Comparison of ENCODE assay signal across 16 mouse cellular contexts in the genomic region with DNA sequence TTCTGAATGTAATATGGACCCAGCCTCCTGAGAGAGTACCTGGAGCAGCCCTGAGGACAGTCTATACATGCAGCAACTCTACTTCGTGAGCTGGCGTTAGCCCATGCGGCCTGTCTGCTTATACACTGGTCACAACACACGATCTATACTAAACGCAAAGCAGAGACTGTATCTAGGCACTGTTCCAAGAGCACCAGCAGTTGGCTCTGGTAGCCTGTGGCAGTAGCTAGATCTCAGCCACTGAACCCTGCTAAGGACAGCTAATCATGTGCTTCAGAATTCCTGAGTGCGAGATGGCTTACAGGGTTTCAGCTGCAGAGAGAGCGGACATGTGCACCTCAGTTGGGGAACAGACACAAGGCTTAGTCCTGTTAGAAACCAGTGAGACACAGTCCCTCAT.
A peak's percentile ranks its signal among the peaks of the same experiment; 100 is the strongest.
DNase-seq lines count a peak whose midpoint lies in the region; ATAC-seq and TF ChIP-seq lines count a peak whose summit lies in the region.
"Had no signal": no experiment of that assay in that cellular context is flagged by ENCODE, and none has a peak within 500 bp of the region (broad histone marks: within the 10 kb centered on the region; RNA-seq: fewer than 3 reads in every experiment).

No protein-coding gene starts in this region.

- H3K4me1 ChIP-seq in lung, embryonic 15.5 days, result peaks cover 6% of the 10 kb centered on the region; the same call in 1 of the 2 replicates
- H3K4me1 ChIP-seq in heart, postnatal 0 days (ENCODE audit: control insufficient read depth, insufficient read depth), result peaks cover 15% of the 10 kb centered on the region
- H3K4me1 ChIP-seq: limb, embryonic 15.5 days; midbrain, embryonic 15.5 days had no signal

- no peak overlapping the region for H3K9ac ChIP-seq in lung, embryonic 15.5 days
- H3K9ac ChIP-seq in heart, postnatal 0 days (replicated peaks; ENCODE audit: low read depth, low read length), result no peak overlapping the region
- H3K9ac ChIP-seq: limb, embryonic 15.5 days; midbrain, embryonic 15.5 days; neural tube, embryonic 13.5 days had no signal

- 0 out of 2 replicates have a peak, but pooled peaks have one; percentile 34 for TF ChIP-seq EP300 in heart, postnatal 0 days (IDR thresholded peaks at IDR 0.05; ENCODE audit: low read depth)

- peak; percentile 41; the same call in 1 of the 2 replicates for ATAC-seq in lung, embryonic 15.5 days (ENCODE audit: borderline replicate concordance, extremely low read depth, low FRiP score, low TSS enrichment)
- ATAC-seq in heart, postnatal 0 days (ENCODE audit: insufficient read depth, low read depth), result peak; percentile 87
- ATAC-seq: forebrain, embryonic 16.5 days; midbrain, embryonic 15.5 days had no signal

- no peaks in the 10 kb centered on the region for H3K27me3 ChIP-seq in lung, embryonic 15.5 days
- no peaks in the 10 kb centered on the region for H3K27me3 ChIP-seq in heart, postnatal 0 days (ENCODE audit: control insufficient read depth, insufficient read depth, low read length)
- H3K27me3 ChIP-seq: limb, embryonic 15.5 days; midbrain, embryonic 15.5 days; neural tube, embryonic 13.5 days had no signal

- no peak overlapping the region for H3K4me2 ChIP-seq in lung, embryonic 15.5 days
- H3K4me2 ChIP-seq in heart, postnatal 0 days (ENCODE audit: low read depth, low read length), result no peak overlapping the region
- H3K4me2 ChIP-seq: limb, embryonic 15.5 days; midbrain, embryonic 15.5 days; neural tube, embryonic 13.5 days had no signal

- peak overlapping the region; percentile 32; the same call in 1 of the 2 replicates for H3K27ac ChIP-seq in gastrocnemius, adult 2 months
- H3K27ac ChIP-seq in lung, embryonic 15.5 days, result no peak overlapping the region
- H3K27ac ChIP-seq in heart, postnatal 0 days (ENCODE audit: low read depth), result peak overlapping the region; percentile 79
- H3K27ac ChIP-seq: limb, embryonic 15.5 days; midbrain, embryonic 15.5 days; neural tube, embryonic 13.5 days had no signal

- no peaks in the 10 kb centered on the region for H3K9me3 ChIP-seq in lung, embryonic 15.5 days
- H3K9me3 ChIP-seq in heart, postnatal 0 days (replicated peaks; ENCODE audit: control insufficient read depth, low read length), result no peaks in the 10 kb centered on the region
- H3K9me3 ChIP-seq: limb, embryonic 15.5 days; midbrain, embryonic 15.5 days; neural tube, embryonic 13.5 days had no signal

- no peak for TF ChIP-seq CTCF in gastrocnemius, adult 2 months (IDR thresholded peaks at IDR 0.05)
- TF ChIP-seq CTCF in heart, postnatal 0 days (IDR thresholded peaks at IDR 0.05; ENCODE audit: low read depth), result no peak

- intact Hi-C loops in gastrocnemius, adult 2 months (cut with DNase I), result no loop called here

- no peak overlapping the region for H3K4me3 ChIP-seq in gastrocnemius, adult 2 months
- no peak overlapping the region for H3K4me3 ChIP-seq in lung, embryonic 15.5 days
- no peak overlapping the region for H3K4me3 ChIP-seq in heart, postnatal 0 days (ENCODE audit: low read depth, low read length)
- H3K4me3 ChIP-seq: limb, embryonic 15.5 days; midbrain, embryonic 15.5 days; neural tube, embryonic 13.5 days had no signal

- 71% methylated on average over 7 of the region's 7 CpGs for WGBS in lung, embryonic 15.5 days
- WGBS in heart, postnatal 0 days, result 37% methylated on average over 7 of the region's 7 CpGs

- no peak for DNase-seq in gastrocnemius, adult 2 months
- no peak for DNase-seq in gastrocnemius, adult 8-10 months (ENCODE audit: low spot score in 2 of 2)
- no peak for DNase-seq in lung, postnatal 10 days
- peak; percentile 73 to 77 for DNase-seq in cerebellum, postnatal 10 days
- DNase-seq in heart, postnatal 0 days (ENCODE audit: low spot score), result peak; percentile 68
- no peak for DNase-seq in testis, postnatal 14 days (ENCODE audit: low spot score)
- DNase-seq in kidney, adult 18-20 months, result no peak
- DNase-seq: kidney, adult 11 months; layer of hippocampus, adult 9-11 months; lung, postnatal 36 days; right cerebral cortex, postnatal 4 days had no signal

- no peaks in the 10 kb centered on the region for H3K36me3 ChIP-seq in lung, embryonic 15.5 days
- no peaks in the 10 kb centered on the region for H3K36me3 ChIP-seq in heart, postnatal 0 days (replicated peaks; ENCODE audit: control insufficient read depth, insufficient read depth, low read length)
- H3K36me3 ChIP-seq: limb, embryonic 15.5 days; midbrain, embryonic 15.5 days; neural tube, embryonic 13.5 days had no signal

Comparison
In these comparisons a context has a peak if more than half of its experiments do, and no peak if none do; other contexts are left out.
1. DNase-seq: peak in cerebellum, postnatal 10 days (2 of 2) and heart, postnatal 0 days (single experiment); none in gastrocnemius, adult 2 months (single experiment), gastrocnemius, adult 8-10 months (0 of 2), lung, postnatal 10 days (single experiment), testis, postnatal 14 days (single experiment) and kidney, adult 18-20 months (single experiment).